Mouse (Mus musculus) erythroblast, embryonic 14.5 days (primary cell): ENCODE results near the gene Ptcra.

Experiments
- GATA1 ChIP-seq: IDR thresholded peaks from 2 replicates; pipeline ENCODE4 v1.6.1; 2012; ENCODE audit warnings: low read length, inconsistent platforms, mixed read lengths
- TAL1 ChIP-seq: IDR thresholded peaks from 3 replicates; pipeline ENCODE4 v1.6.1; 2012; ENCODE audit warnings: low read length, inconsistent platforms, mixed read lengths

DNA sequence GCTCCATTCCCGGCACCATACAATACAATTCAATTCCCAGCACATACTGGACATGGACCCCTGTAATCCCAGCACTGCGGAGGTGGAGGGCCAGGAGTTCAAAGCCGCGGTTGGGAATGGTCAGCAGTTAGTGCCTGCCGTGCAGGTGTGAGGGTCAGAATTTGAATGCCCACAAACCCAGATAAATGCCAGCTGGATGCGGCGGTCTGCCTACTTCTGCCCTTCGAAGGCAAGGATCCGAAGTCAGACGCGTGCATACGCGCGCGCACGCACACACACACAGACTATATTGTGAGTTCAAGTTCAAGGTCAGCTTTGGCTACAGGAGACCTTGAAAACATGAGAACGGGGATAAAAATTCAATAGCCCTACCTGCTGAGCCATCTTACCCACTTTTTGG lies 8.1 kb upstream of the Ptcra start:
- no peak for TF ChIP-seq GATA1
- no peak for TF ChIP-seq TAL1
